Mouse (Mus musculus) kidney, embryonic 15.5 days (tissue): ENCODE measurements at regions not wholly inside any gene's neighbourhood (a gene's known extent, or its start where the extent isn't known, plus 50 kb on each side); places are given as distances from the start of the nearest gene placed in this dataset.
"Not testable (repeated sequence)": the region's sequence is repeated elsewhere in the genome, so short reads cannot be mapped to it uniquely, and the experiment has no call there.

Experiments used
- ATAC-seq: fragments of 200-750 bp; cut with Nextera tagmentation; replicated peaks from 2 replicates; pipeline ENCODE4 v1.8.0; 2017; ENCODE audit warnings: moderate TSS enrichment; ENCODE audit not compliant: low FRiP score
- H3K27ac ChIP-seq: fragments of 300-500 bp; sonication (generic); 2 replicates; pipeline ENCODE4 v1.5.1; 2015; ENCODE audit warnings: mild to moderate bottlenecking, inconsistent platforms
- H3K27me3 ChIP-seq: fragments of 300-500 bp; sonication (generic); 2 replicates; pipeline ENCODE4 v1.6.1; 2015; ENCODE audit warnings: inconsistent platforms
- H3K36me3 ChIP-seq: fragments of 300-500 bp; sonication (generic); 2 replicates; pipeline ENCODE4 v1.6.1; 2015; ENCODE audit warnings: inconsistent platforms
- H3K4me1 ChIP-seq: fragments of 300-500 bp; sonication (generic); 2 replicates; pipeline ENCODE4 v1.6.1; 2015; ENCODE audit warnings: inconsistent platforms
- H3K4me2 ChIP-seq: fragments of 300-500 bp; sonication (generic); 2 replicates; pipeline ENCODE4 v1.6.1; 2015; ENCODE audit warnings: moderate library complexity, mild to moderate bottlenecking, inconsistent platforms
- H3K4me3 ChIP-seq: fragments of 300-500 bp; sonication (generic); replicated peaks from 2 replicates; pipeline ENCODE4 v1.5.1; 2015; ENCODE audit warnings: mild to moderate bottlenecking, inconsistent platforms
- H3K9ac ChIP-seq: fragments of 300-500 bp; sonication (generic); 2 replicates; pipeline ENCODE4 v1.6.1; 2015; ENCODE audit warnings: mild to moderate bottlenecking, inconsistent platforms
- H3K9me3 ChIP-seq: fragments of 300-500 bp; sonication (generic); replicated peaks from 2 replicates; pipeline ENCODE4 v1.6.1; 2016; ENCODE audit warnings: inconsistent platforms
- WGBS: fragments of 180-500 bp; shearing (Covaris S2); methylation state at CpG from one replicate; pipeline ENCODE4 v1.1.7; 2015; ENCODE audit warnings: mixed read lengths; 5-methylcytosine and 5-hydroxymethylcytosine counted together

GRCm38 (mm10) chr2:100569891-100570290, 1054.6 kb upstream of the Rag2 start:
- WGBS = no CpG with 5 or more reads among the region's 1 CpGs

DNA sequence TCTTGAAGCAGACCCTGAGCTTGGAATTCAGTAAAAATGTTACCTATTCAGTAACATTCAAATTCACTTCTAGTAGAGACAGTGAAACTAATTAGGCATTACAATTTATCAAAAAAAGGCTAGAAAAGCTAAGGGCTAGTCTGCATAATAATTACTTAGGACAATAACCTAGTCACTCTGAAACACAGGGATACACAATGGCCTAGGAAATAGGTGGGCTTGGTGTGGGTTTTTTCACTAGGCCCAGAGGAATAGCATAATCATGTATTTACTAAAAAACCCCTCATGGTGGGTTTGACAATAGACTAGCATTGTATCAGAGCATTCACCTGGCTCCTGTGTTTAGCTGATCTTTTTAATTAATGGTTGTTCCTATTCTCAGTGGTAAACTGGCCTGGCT, 1033.9 kb upstream of the Rag2 start:
- not testable (repeated sequence) for H3K4me2 ChIP-seq, H3K4me3 ChIP-seq, H3K4me1 ChIP-seq, H3K27me3 ChIP-seq, H3K9ac ChIP-seq, H3K27ac ChIP-seq, H3K36me3 ChIP-seq, ATAC-seq, H3K9me3 ChIP-seq

More at GRCm38 (mm10) chr2:100569891-100570290, 1054.6 kb upstream of the Rag2 start:
- not testable (repeated sequence) for H3K9ac ChIP-seq, H3K27me3 ChIP-seq, ATAC-seq, H3K4me2 ChIP-seq, H3K4me3 ChIP-seq, H3K36me3 ChIP-seq, H3K9me3 ChIP-seq, H3K4me1 ChIP-seq, H3K27ac ChIP-seq

- no CpG with 5 or more reads among the region's 1 CpGs for whole genome bisulfite sequencing
- H3K4me3 ChIP-seq, H3K27me3 ChIP-seq, ATAC-seq, H3K4me2 ChIP-seq, H3K4me1 ChIP-seq, H3K9me3 ChIP-seq, H3K36me3 ChIP-seq, H3K9ac ChIP-seq, H3K27ac ChIP-seq: not testable (repeated sequence)
Observed at GRCm38 (mm10) chr2:100626183-100626582, 998.3 kb upstream of the Rag2 start.

DNA sequence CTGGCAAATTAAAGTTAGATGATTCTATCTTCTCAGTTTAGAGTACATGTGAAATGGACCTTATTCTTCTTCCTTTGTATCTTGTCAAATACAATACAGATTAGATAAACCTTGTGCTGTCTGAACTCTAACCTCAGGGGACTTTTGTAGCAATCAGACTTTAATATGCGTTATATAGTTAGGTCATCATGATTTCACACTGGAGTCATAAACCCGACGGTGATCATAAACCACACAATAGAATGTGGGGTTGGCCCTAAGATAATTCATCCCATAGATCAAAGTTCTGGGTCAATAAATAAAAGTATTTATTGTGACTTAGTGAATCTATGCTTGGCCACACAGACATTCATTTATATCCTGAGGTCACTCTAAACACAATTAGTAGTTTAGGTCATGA, 971.8 kb upstream of the Rag2 start:
- WGBS = no CpG with 5 or more reads among the region's 3 CpGs
- not testable (repeated sequence) for H3K27ac ChIP-seq, H3K9ac ChIP-seq, H3K4me2 ChIP-seq, H3K9me3 ChIP-seq, H3K27me3 ChIP-seq, ATAC-seq, H3K4me1 ChIP-seq, H3K4me3 ChIP-seq, H3K36me3 ChIP-seq

DNA sequence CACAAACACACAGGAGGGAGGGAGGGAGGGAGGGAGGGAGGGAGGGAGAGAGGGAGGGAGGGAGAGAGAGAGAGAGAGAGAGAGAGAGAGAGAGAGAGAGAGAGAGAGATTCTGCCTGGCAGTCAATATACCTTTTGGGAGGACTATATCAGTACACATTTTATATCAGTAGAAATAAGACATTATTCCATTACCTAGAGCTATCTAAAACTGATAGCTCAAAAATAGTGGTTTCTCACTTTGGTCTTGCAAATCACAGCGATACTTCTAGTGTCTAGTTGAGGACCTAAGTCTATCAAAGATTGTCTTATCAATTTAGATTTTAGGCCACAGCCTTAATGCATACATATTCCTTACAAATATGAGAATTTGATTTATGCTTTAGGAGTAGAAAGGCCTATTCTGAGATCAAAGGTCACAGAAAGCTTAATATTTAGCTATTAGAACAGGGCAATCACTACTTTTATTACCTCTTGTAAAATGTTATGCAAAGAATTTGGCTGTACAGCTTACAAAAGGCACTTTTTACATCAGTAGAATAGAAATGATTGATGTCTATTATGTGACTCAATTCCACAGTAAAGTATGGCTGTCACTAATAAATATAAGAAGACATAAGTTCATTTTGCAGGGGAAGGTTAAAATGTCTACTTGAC, 953.0 kb upstream of the Rag2 start:
- no CpG with 5 or more reads among the region's 1 CpGs for WGBS
- not testable (repeated sequence) for H3K4me1 ChIP-seq, H3K27ac ChIP-seq, H3K27me3 ChIP-seq, H3K4me3 ChIP-seq, H3K4me2 ChIP-seq, ATAC-seq, H3K9ac ChIP-seq, H3K9me3 ChIP-seq, H3K36me3 ChIP-seq

GRCm38 (mm10) chr2:100708395-100708794, 916.1 kb upstream of the Rag2 start:
- 0 out of 2 replicates have a peak, but pooled peaks have one; percentile 58 for ATAC-seq
- H3K9me3 ChIP-seq, H3K27ac ChIP-seq, H3K4me3 ChIP-seq, H3K27me3 ChIP-seq, H3K4me1 ChIP-seq, H3K36me3 ChIP-seq, H3K4me2 ChIP-seq, H3K9ac ChIP-seq: not testable (repeated sequence)
- WGBS = no CpG with 5 or more reads among the region's 1 CpGs

DNA sequence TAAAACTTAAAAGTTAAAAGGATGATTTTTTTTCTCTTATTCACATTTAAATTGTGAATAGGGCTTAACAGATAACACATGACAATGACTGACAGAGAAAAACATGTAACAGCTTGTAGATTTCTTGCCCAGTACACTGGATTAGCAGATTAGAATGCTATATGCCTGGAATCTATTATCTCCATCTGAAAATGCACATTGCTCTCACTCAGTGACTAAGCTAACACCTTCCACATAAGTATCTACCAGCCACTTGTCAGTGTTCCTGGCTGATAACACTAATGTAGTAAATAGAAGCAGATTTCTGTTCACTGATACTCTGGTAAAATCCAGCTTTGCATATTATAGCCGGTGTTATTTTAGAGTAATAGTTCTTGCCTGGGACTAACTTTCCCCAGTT, 881.2 kb upstream of the Rag2 start:
- H3K27me3 ChIP-seq, H3K27ac ChIP-seq, H3K4me2 ChIP-seq, H3K4me1 ChIP-seq, ATAC-seq, H3K36me3 ChIP-seq, H3K9ac ChIP-seq, H3K4me3 ChIP-seq, H3K9me3 ChIP-seq: not testable (repeated sequence)
- WGBS = no CpG with 5 or more reads among the region's 1 CpGs

GRCm38 (mm10) chr2:100755033-100755432, 869.5 kb upstream of the Rag2 start:
- H3K27ac ChIP-seq, ATAC-seq, H3K9ac ChIP-seq, H3K4me2 ChIP-seq, H3K4me1 ChIP-seq, H3K27me3 ChIP-seq, H3K36me3 ChIP-seq, H3K4me3 ChIP-seq, H3K9me3 ChIP-seq: not testable (repeated sequence)

DNA sequence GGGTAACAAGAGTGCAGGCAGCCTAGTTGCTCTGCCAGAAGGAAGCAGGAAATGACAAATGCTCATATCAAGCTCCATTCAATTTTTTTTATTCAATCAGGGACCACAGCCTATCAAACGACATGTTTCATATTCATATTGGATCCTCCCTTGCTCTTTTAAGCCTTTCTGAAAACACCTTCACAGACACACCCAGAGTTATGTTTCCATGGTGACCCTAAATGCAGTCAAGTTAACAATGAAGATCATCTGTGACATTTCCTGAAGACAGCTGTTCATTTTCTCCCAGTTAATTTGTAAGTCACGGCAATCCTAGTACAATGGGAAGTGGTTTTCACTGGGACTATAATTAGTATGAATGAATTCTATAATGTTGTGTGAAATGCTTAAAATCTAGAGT, 839.1 kb upstream of the Rag2 start:
- Histone ChIP-seq H3K9ac (no peak overlapping the region), H3K36me3 (no peaks in the 10 kb centered on the region), H3K4me1 (no peaks in the 10 kb centered on the region), H3K4me2 (no peak overlapping the region), H3K9me3 (no peaks in the 10 kb centered on the region), H3K4me3 (no peak overlapping the region), H3K27ac (no peak overlapping the region), H3K27me3 (no peaks in the 10 kb centered on the region)
- no peak for ATAC-seq
- WGBS = 76% methylated on average over 2 of the region's 2 CpGs

GRCm38 (mm10) chr2:100795578-100795977, 828.9 kb upstream of the Rag2 start:
- H3K4me2 ChIP-seq = no peak overlapping the region
- no peak overlapping the region for H3K4me3 ChIP-seq

DNA sequence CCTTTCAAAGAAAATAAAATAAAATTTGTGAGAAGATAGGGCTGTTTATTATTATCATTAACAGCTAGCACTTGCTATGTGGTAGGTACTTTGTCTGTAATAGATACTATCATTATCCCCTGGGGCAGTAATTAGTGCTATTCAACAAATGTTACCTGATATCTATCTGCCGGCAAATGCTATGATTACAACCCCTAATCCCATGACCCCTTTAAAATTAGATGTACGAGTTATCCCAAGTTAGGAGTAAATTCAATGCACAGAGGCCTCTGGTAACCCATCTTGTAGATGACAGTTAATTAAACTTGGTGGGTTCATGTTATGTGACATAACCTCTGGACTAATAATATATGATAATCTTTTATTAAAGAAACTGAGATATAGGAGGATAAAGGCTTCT, 827.7 kb upstream of the Rag2 start:
- WGBS = 24% methylated on average over 2 of the region's 2 CpGs
- Histone ChIP-seq H3K4me3 (no peak overlapping the region), H3K36me3 (no peaks in the 10 kb centered on the region), H3K4me1 (no peaks in the 10 kb centered on the region), H3K9me3 (no peaks in the 10 kb centered on the region), H3K4me2 (no peak overlapping the region), H3K27ac (no peak overlapping the region), H3K9ac (no peak overlapping the region), H3K27me3 (no peaks in the 10 kb centered on the region)
- ATAC-seq = peak; percentile 69

More at GRCm38 (mm10) chr2:100795578-100795977, 828.9 kb upstream of the Rag2 start:
- 62% methylated on average over 2 of the region's 2 CpGs for WGBS
- H3K36me3 ChIP-seq = no peaks in the 10 kb centered on the region
- no peak overlapping the region for H3K27ac ChIP-seq
- no peak overlapping the region for H3K9ac ChIP-seq
- H3K9me3 ChIP-seq = no peaks in the 10 kb centered on the region
- H3K27me3 ChIP-seq = no peaks in the 10 kb centered on the region
- H3K4me1 ChIP-seq = no peaks in the 10 kb centered on the region
- no peak for ATAC-seq

DNA sequence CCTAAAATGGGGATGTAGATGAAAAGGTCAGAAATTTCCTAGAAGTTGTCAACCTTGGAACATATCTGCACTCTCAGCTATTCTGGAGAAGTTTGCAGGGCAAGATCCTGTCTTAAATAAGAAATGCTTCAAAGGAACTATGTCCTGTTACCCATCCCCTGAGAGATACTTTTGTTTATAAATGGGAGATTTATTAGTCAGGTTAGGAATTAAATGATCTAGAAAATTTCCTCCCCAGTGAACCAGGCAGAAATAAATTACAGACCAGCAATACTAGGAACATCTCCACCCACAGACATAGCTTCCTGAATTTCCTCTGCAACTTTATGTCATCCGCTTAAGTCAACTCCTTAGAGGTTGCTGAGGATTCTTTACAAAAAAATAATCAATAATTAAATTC, 827.0 kb upstream of the Rag2 start:
- H3K9ac ChIP-seq = no peak overlapping the region
- H3K4me3 ChIP-seq = no peak overlapping the region
- no peak overlapping the region for H3K4me2 ChIP-seq
- H3K27ac ChIP-seq = no peak overlapping the region
- no peaks in the 10 kb centered on the region for H3K4me1 ChIP-seq
- H3K27me3 ChIP-seq = no peaks in the 10 kb centered on the region
- peak; percentile 83 for ATAC-seq
- no peaks in the 10 kb centered on the region for H3K36me3 ChIP-seq
- WGBS = 17% methylated on average over 1 of the region's 1 CpGs
- H3K9me3 ChIP-seq = no peaks in the 10 kb centered on the region

- 91% methylated on average over 2 of the region's 2 CpGs for WGBS
- Histone ChIP-seq H3K36me3 (no peaks in the 10 kb centered on the region), H3K27ac (no peak overlapping the region), H3K9ac (no peak overlapping the region), H3K4me3 (no peak overlapping the region), H3K27me3 (no peaks in the 10 kb centered on the region), H3K9me3 (no peaks in the 10 kb centered on the region), H3K4me1 (no peaks in the 10 kb centered on the region), H3K4me2 (no peak overlapping the region)
- no peak for ATAC-seq
Observed at GRCm38 (mm10) chr2:100812546-100812945, 812.0 kb upstream of the Rag2 start.
